Comparison of ENCODE assay signal across 26 mouse cellular contexts in genomic region chr2:38685746-38686145, GRCm38 (mm10). TPM values are rescaled to one million over a fixed set of nuclear protein-coding genes. Genes with fewer than 3 reads are reported as not detected.
"Had no signal": no experiment of that assay in that cellular context is flagged by ENCODE, and none has a peak within 500 bp of the region (broad histone marks: within the 10 kb centered on the region; RNA-seq: fewer than 3 reads in every experiment).

No protein-coding gene starts in this region.

- H3K27me3 ChIP-seq: neural tube, embryonic 15.5 days had no signal

- H3K4me3 ChIP-seq: limb, embryonic 12.5 days; limb, embryonic 15.5 days; liver, embryonic 12.5 days; liver, embryonic 15.5 days; lung, embryonic 15.5 days; megakaryocyte, embryonic 14.5 days; neural tube, embryonic 12.5 days; neural tube, embryonic 15.5 days had no signal

- H3K27ac ChIP-seq: limb, embryonic 12.5 days; limb, embryonic 15.5 days; liver, embryonic 12.5 days; liver, embryonic 15.5 days; lung, embryonic 15.5 days; neural tube, embryonic 12.5 days; neural tube, embryonic 15.5 days; stomach, postnatal 0 days had no signal

- H3K4me2 ChIP-seq: limb, embryonic 12.5 days; limb, embryonic 15.5 days; liver, embryonic 12.5 days; liver, embryonic 15.5 days; lung, embryonic 15.5 days; midbrain, embryonic 11.5 days; neural tube, embryonic 12.5 days; neural tube, embryonic 15.5 days had no signal

- DNase-seq: kidney, postnatal 14 days; kidney, postnatal 4 days; left cerebral cortex, postnatal 4 days; lung, adult 18-20 months; lung, postnatal 10 days; lung, postnatal 36 days; midbrain, embryonic 14.5 days; right cerebral cortex, adult 18-20 months; right cerebral cortex, postnatal 14 days; right cerebral cortex, postnatal 4 days; thymus, adult 2 months; thymus, postnatal 14 days; thymus, postnatal 4 days had no signal

- H3K9ac ChIP-seq: limb, embryonic 12.5 days; limb, embryonic 15.5 days; liver, embryonic 12.5 days; liver, embryonic 15.5 days; lung, embryonic 15.5 days; neural tube, embryonic 12.5 days; neural tube, embryonic 15.5 days had no signal

- ATAC-seq: liver, embryonic 12.5 days had no signal

- H3K36me3 ChIP-seq: limb, embryonic 12.5 days; limb, embryonic 15.5 days; liver, embryonic 12.5 days; liver, embryonic 15.5 days; lung, embryonic 15.5 days; neural tube, embryonic 12.5 days; neural tube, embryonic 15.5 days had no signal

- H3K9me3 ChIP-seq: limb, embryonic 12.5 days; limb, embryonic 15.5 days; liver, embryonic 12.5 days; liver, embryonic 15.5 days; lung, embryonic 15.5 days; megakaryocyte, embryonic 14.5 days; neural tube, embryonic 12.5 days; neural tube, embryonic 15.5 days had no signal

RNA-seq across cellular contexts. Expression of gene Nr5a1, which starts 28.6 kb away (rescaled TPM):
- total RNA-seq: layer of hippocampus, adult 18-20 months; layer of hippocampus, postnatal 14 days; left cerebral cortex, postnatal 14 days had no signal
- polyA plus RNA-seq: liver, embryonic 12.5 days; midbrain, embryonic 14.5 days had no signal
